Mouse (Mus musculus) inflammation-experienced regulatory T-cells (primary cell): ENCODE measurements around the gene Tmem210. TPM values are rescaled to one million over a fixed set of nuclear protein-coding genes. Genes with fewer than 3 reads are reported as not detected.

Source experiments
- polyA plus RNA-seq, 2 experiments: library from polyadenylated mRNA; unstranded; fragments of 100-300 nt; shearing (Covaris generic); gene quantifications; one replicate each; pipeline ENCODE4 v1.2.1; 2017

Gene Tmem210
- polyA plus RNA-seq = not detected

DNA sequence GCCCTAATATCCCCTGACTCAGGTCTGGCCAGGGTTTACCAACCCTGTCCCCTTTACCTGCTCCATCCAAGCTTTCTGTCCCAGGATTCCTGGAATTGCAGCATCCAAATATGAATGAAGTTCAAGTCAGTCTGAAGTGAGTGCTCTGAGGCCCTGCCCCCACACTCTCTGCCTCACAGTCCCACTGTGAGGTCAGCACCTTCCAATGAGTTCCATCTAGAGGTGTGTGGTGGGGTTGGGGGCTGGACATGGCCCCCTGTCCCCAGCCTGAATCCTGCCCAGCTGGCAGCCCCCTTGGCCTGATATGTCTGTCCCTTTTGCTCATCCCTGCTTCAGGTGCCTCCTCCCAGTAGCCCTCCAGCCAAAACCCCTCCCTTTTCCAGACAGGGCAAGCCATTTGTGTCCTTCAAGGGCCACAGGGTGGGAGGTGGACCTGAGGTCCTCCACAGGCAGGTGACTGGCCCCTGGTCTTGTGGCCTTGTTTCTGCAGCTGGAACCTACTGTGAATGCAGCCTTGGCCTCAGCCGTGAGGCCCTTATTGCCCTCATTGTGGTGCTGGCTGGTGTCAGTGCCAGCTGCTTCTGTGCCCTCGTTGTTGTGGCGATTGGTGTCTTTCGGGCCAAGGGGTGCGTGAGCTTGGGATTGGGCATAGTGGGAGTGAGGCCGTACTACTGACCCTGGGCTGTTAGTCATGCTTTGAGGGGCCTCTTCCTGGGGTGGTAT, at the start of gene Tmem210:
Tmem210 (plus strand) TSS at position 219 of the 723 bp plus-strand sequence.

DNA sequence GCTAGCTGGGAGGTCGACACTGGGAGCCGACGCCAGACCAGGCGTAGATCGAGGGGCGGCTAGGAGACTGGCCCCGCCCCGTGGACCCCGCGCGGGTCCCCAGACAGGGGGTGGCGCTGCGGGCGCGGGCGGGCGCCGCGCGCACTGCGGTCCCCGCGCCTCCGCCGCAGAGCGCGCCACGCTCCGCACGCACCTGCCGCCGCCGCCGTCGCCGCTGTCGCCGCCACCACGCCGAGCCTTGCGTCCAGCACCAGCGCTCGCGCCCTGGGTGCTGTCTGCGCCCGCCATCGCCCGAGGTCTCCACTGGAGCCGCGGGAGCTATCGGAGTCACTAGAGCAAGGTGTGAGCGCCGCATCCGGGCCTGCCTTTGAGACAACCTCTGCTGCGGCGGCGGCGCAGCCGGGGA, 45.8 kb upstream of the Tmem210 start, which contains the start of the genes Rnf208 and Cysrt1:
Rnf208 (plus strand) TSS at position 155 of the 406 bp plus-strand sequence.
Cysrt1 (minus strand) TSS at position 352 of the 406 bp plus-strand sequence.

GRCm38 (mm10) chr2:25246183-25247072, 41.5 kb upstream of the Tmem210 start, which contains the start of gene AL732309.1:
Gene AL732309.1, minus strand, starts transcription at chr2:25246863.

DNA sequence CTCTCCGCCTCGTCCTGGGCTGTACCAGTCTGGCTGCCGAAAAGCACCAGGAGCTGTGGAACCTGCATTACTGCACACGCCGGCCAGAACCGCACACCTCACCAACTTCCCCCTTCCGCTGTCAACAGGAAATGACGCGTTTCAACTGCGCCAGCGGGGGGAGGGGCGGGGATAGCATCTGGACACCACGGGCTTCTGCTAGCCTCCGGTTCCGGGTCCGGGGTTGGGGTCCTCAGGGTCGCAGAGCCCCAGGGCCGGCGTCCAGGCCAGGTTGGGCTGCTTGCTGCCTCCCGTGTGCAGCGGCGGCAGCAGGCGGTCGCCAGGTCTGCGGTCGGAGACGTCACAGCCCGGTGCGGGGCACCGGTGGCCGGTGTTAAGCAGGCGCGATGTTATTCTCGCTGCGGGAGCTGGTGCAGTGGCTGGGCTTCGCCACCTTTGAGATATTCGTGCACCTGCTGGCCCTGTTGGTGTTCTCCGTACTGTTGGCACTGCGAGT, 32.6 kb upstream of the Tmem210 start, which contains the start of gene Tmem203:
Tmem203 (plus strand) TSS at position 156 of the 496 bp plus-strand sequence.

GRCm38 (mm10) chr2:25262291-25262767, 25.6 kb upstream of the Tmem210 start, which contains the start of gene Tprn:
Gene Tprn, plus strand, starts transcription at chr2:25262618.

DNA sequence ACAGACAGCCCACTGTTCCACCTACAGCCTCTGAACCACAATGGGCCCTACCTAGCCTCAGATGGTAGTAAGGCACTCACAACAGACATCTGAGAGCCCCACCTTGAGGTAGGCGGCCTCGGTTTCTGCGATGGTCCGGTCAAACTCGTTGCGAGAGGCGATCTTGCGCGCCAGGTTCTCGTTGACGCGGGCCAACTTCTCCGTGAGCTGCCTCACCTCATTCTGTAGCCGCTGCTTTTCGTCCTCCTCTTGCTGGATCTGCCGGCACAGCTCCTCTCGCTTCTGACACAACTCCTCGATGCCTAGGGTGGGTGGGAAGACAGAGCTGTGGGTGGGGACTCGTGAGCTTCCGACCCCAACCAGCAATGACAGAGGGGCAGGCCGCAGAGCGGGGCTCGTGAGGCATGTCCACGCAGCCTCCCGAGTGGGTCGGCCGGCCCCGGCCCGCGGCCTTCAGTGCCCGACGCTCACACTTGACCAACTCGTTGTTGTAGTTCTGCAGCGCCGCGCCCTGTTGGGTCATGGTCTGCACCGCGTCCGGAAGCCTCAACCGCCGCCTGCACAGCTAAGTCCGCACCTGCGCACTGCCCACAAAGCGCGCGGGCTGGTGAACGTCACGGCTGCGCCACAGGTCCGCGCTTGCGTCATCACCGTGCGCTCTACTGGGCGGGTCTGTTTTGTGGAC, 16.0 kb upstream of the Tmem210 start, which contains the start of the genes Ssna1 and Anapc2:
Ssna1 (minus strand) TSS at position 612 of the 685 bp plus-strand sequence.
Anapc2 (plus strand) TSS at position 652 of the 685 bp plus-strand sequence.

DNA sequence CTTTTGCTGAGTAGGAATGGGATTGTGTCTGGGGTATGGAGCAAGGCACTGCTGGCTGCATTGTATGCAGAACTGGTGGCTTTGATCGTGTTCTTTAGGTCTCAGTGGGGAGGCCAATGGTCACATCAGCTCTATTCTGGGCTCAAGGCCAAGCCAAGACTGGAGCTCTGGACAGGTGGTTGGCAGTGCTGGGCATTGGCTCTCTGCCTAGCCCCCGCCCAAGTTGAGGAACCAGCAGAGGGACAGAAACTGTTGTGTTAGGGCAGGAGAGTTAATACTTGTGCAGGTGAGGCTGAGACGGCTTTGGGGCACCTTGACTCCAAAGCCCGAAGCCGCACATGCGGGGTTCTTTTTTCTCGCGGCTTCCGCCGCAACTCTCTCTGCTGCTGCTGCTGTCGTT, 1.7 kb downstream of the Tmem210 start, which contains the start of gene Lrrc26:
Lrrc26 (plus strand) TSS at position 265 of the 400 bp plus-strand sequence.

GRCm38 (mm10) chr2:25318971-25319773, 31.2 kb downstream of the Tmem210 start, which contains the start of gene Grin1:
Gene Grin1, minus strand, starts transcription at chr2:25319187.

GRCm38 (mm10) chr2:25332286-25333160, 44.6 kb downstream of the Tmem210 start, which contains the start of gene Man1b1:
Gene Man1b1, plus strand, starts transcription at chr2:25332338.

Other genes starting within 250 kb of the Tmem210 start
- 10 to 100 TPM; 35.8 to 65.7 TPM for gene Nsmf, start 233.8 kb upstream of the Tmem210 start, polyA plus RNA-seq
- gene Entpd8, start 207.8 kb upstream of the Tmem210 start, polyA plus RNA-seq = 1 to 10 TPM; 1.1 to 2.4 TPM
- gene Noxa1, start 193.0 kb upstream of the Tmem210 start, polyA plus RNA-seq = 10 to 100 TPM in 1 of 2 experiments, 1 to 10 TPM in 1; 3.2 to 10.1 TPM
- 1 to 10 TPM; 4.9 to 8.7 TPM for gene Nrarp, start 107.4 kb upstream of the Tmem210 start, polyA plus RNA-seq
- gene Tor4a, start 91.3 kb upstream of the Tmem210 start, polyA plus RNA-seq = 100 to 1,000 TPM; 105 to 119 TPM
- 100 to 1,000 TPM; 141 to 186 TPM for gene Nelfb, start 76.7 kb upstream of the Tmem210 start, polyA plus RNA-seq
- 1 to 10 TPM in 1 of 2 experiments, under 1 TPM in 1; 0.29 to 1.4 TPM for gene Stpg3, start 73.5 kb upstream of the Tmem210 start, polyA plus RNA-seq
- gene Fam166a, start 69.4 kb upstream of the Tmem210 start, polyA plus RNA-seq = under 1 TPM; 0.27 to 0.54 TPM
- gene Tubb4b, start 63.4 kb upstream of the Tmem210 start, polyA plus RNA-seq = 100 to 1,000 TPM; 172 to 185 TPM
- gene Slc34a3, start 53.8 kb upstream of the Tmem210 start, polyA plus RNA-seq = not detected
- not detected for gene Rnf224, start 51.4 kb upstream of the Tmem210 start, polyA plus RNA-seq
- 1 to 10 TPM; 1.2 to 2.0 TPM for gene Rnf208, start 45.9 kb upstream of the Tmem210 start, polyA plus RNA-seq
- not detected for gene Cysrt1, start 45.7 kb upstream of the Tmem210 start, polyA plus RNA-seq
- gene AL732309.1, start 41.3 kb upstream of the Tmem210 start, polyA plus RNA-seq = 10 to 100 TPM in 1 of 2 experiments, 1 to 10 TPM in 1; 6.2 to 11.9 TPM
- 10 to 100 TPM; 20.6 to 22.0 TPM for gene Tmem203, start 32.7 kb upstream of the Tmem210 start, polyA plus RNA-seq
- gene Tprn, start 25.5 kb upstream of the Tmem210 start, polyA plus RNA-seq = 10 to 100 TPM; 17.1 to 22.4 TPM
- gene Ssna1, start 15.7 kb upstream of the Tmem210 start, polyA plus RNA-seq = 100 to 1,000 TPM; 117 to 137 TPM
- 100 to 1,000 TPM in 1 of 2 experiments, 10 to 100 TPM in 1; 94.3 to 117 TPM for gene Anapc2, start 15.7 kb upstream of the Tmem210 start, polyA plus RNA-seq
- gene Lrrc26, start 1.8 kb downstream of the Tmem210 start, polyA plus RNA-seq = 1 to 10 TPM in 1 of 2 experiments, not detected in 1; 4.0 TPM
- gene Grin1, start 31.0 kb downstream of the Tmem210 start, polyA plus RNA-seq = under 1 TPM; 0.41 to 0.78 TPM
- 10 to 100 TPM; 21.9 to 32.4 TPM for gene Man1b1, start 44.2 kb downstream of the Tmem210 start, polyA plus RNA-seq
- gene Dpp7, start 68.2 kb downstream of the Tmem210 start, polyA plus RNA-seq = 10 to 100 TPM; 21.7 to 25.4 TPM
- 10 to 100 TPM; 30.5 to 53.8 TPM for gene Uap1l1, start 77.5 kb downstream of the Tmem210 start, polyA plus RNA-seq
- gene Sapcd2, start 84.2 kb downstream of the Tmem210 start, polyA plus RNA-seq = under 1 TPM in 1 of 2 experiments, not detected in 1; 0.40 TPM
- under 1 TPM in 1 of 2 experiments, not detected in 1; 0.40 TPM for gene Entpd2, start 107.7 kb downstream of the Tmem210 start, polyA plus RNA-seq
- gene Npdc1, start 111.2 kb downstream of the Tmem210 start, polyA plus RNA-seq = 1 to 10 TPM; 4.3 to 6.2 TPM
- 10 to 100 TPM in 1 of 2 experiments, 1 to 10 TPM in 1; 8.5 to 21.4 TPM for gene Fut7, start 135.1 kb downstream of the Tmem210 start, polyA plus RNA-seq
- 10 to 100 TPM; 62.8 to 67.6 TPM for gene Abca2, start 140.6 kb downstream of the Tmem210 start, polyA plus RNA-seq
- 1 to 10 TPM; 3.4 to 4.3 TPM for gene Clic3, start 168.7 kb downstream of the Tmem210 start, polyA plus RNA-seq
- 100 to 1,000 TPM in 1 of 2 experiments, 10 to 100 TPM in 1; 95.5 to 104 TPM for gene Paxx, start 172.9 kb downstream of the Tmem210 start, polyA plus RNA-seq
- gene Ptgds, start 181.9 kb downstream of the Tmem210 start, polyA plus RNA-seq = under 1 TPM in 1 of 2 experiments, not detected in 1; 0.37 TPM
- gene Lcn12, start 205.8 kb downstream of the Tmem210 start, polyA plus RNA-seq = not detected
- 100 to 1,000 TPM; 107 to 134 TPM for gene Fbxw5, start 212.6 kb downstream of the Tmem210 start, polyA plus RNA-seq
- gene C8g, start 213.6 kb downstream of the Tmem210 start, polyA plus RNA-seq = 1 to 10 TPM; 7.5 to 9.3 TPM